Mouse (Mus musculus) central nervous system, embryonic 11.5 days (tissue): ENCODE measurements around the gene Gm8113. TPM values are rescaled to one million over a fixed set of nuclear protein-coding genes. Genes with fewer than 3 reads are reported as not detected.

ENCODE experiments used
- polyA plus RNA-seq: library from polyadenylated mRNA; depleted of rRNA; stranded (reverse); fragments of >200 nt; gene quantifications from 2 replicates; pipeline ENCODE4 v1.2.3, GENCODE M21; 2012; rRNA removed

The Gm8113 gene
- 6.6 and 12.5 TPM in 2 replicates for polyA plus RNA-seq

DNA sequence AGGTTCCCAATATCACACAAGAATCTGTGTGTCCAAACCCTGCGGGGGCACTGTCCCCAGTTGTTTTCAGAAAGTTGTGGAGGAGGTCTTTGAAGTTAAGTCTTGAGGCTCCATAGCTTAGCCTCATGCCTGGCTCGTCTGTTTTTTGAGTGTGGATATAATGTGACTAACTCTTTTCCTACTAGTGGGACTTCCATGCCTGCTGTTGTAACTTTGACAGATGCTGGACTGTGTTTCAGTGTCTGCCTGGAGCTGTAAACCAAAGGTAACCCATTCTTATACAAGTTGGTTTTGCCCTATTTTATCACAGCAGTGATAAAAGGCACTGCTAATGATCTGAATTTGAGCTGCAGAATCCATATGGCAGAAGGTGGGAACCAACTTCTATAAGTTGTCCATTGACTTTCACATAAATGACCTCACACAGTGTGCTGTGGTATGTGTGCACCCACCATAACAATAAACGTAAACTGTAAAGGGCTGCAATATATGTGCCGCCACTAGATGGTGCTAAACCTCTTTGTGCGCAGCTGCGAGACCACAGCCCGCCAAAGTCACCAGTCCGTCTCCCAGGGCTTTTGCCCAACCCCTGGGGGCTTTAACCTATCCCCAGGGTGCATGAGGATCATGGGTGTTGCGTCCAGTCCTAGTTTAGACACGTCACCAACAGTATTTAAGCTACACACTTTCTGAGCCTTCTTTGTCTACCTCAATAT lies at the start of gene Gm8113:
Gene Gm8113 (plus strand): TSS at position 703 of the 716 bp plus-strand sequence.

GRCm38 (mm10) chr14:43875417-43875816 lies 49.8 kb upstream of the Gm8113 start, which contains the start of gene Ear1:
Gene Ear1, minus strand, starts transcription at chr14:43875517.

GRCm38 (mm10) chr14:43923459-43923858 lies 1.7 kb upstream of the Gm8113 start, which contains the start of gene Ear10:
Gene Ear10, minus strand, starts transcription at chr14:43923559.

DNA sequence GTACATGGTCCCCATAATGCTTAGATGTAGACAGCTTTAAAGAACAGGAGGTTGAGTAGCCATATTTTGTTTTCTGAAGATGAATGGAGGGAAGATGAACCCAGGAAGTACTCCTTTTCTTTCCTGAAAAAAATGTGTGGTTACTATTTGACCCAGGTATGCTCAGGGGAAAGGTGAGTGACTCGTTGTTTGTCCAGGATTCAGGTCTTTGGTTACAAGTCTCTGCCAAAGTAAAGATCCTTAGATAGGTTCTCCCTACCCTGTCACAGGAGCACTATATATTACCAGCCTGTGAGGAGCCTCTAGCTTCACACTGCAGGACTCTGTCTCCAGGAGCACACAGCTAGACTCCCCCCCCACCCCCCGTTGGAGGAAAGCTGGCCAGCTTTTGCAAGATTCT lies 31.6 kb downstream of the Gm8113 start, which contains the start of gene Ang5:
Gene Ang5 (plus strand): TSS at position 301 of the 400 bp plus-strand sequence.

Other genes with a start within 250 kb of the Gm8113 start
- not detected in 2 replicates for gene Gm8165, start 248.2 kb upstream of the Gm8113 start, polyA plus RNA-seq
- gene Gm7324, start 227.6 kb upstream of the Gm8113 start, polyA plus RNA-seq, result 1.6 TPM in 1 of 2 replicates, not detected in the other
- gene Gm16506, start 197.9 kb upstream of the Gm8113 start, polyA plus RNA-seq, result not detected in 2 replicates
- 0.04 TPM in 1 of 2 replicates, not detected in the other for gene Gm6526, start 177.5 kb upstream of the Gm8113 start, polyA plus RNA-seq
- gene Gm8180, start 140.6 kb upstream of the Gm8113 start, polyA plus RNA-seq, result not detected in 2 replicates
- 1.1 and 1.5 TPM in 2 replicates for gene Ear1, start 49.9 kb upstream of the Gm8113 start, polyA plus RNA-seq
- not detected in 2 replicates for gene Ear10, start 1.8 kb upstream of the Gm8113 start, polyA plus RNA-seq
- gene Ang5, start 31.7 kb downstream of the Gm8113 start, polyA plus RNA-seq, result not detected in 2 replicates
- not detected in 2 replicates for gene Ang6, start 76.9 kb downstream of the Gm8113 start, polyA plus RNA-seq
- gene Ear2, start 177.3 kb downstream of the Gm8113 start, polyA plus RNA-seq, result 1.8 and 2.3 TPM in 2 replicates
- gene Gm3327, start 198.5 kb downstream of the Gm8113 start, polyA plus RNA-seq, result not detected in 2 replicates